Mouse (Mus musculus): ENCODE data around the gene Vps8. TPM values are rescaled to one million over a fixed set of nuclear protein-coding genes. Genes with fewer than 3 reads are reported as not detected.

Gene Vps8
- polyA plus RNA-seq, 2 experiments, result 3.0 to 5.1 TPM

GRCm38 (mm10) chr16:21376949-21377604 is 45.8 kb upstream of the Vps8 start:
- no peak overlapping the region for H3K4me2 ChIP-seq (ENCODE audit: low read depth)
- H3K36me3 ChIP-seq (replicated peaks; ENCODE audit: control insufficient read depth, insufficient read depth, low read depth), result no peaks in the 10 kb centered on the region
- 66% methylated on average over 7 of the region's 7 CpGs for WGBS (ENCODE audit: insufficient replicate concordance)

GRCm38 (mm10) chr16:21377605-21377968 is 45.3 kb upstream of the Vps8 start:
- Histone ChIP-seq H3K27me3 (ENCODE audit: control insufficient read depth, insufficient read depth, low read length) (no peaks in the 10 kb centered on the region), H3K4me3 (ENCODE audit: insufficient read depth in 1 of 2, low read depth in 2 of 2, low read length in 2 of 2) (no peak overlapping the region), H3K9ac (replicated peaks) (no peak overlapping the region), H3K9me3 (ENCODE audit: control insufficient read depth, low read length) (no peaks in the 10 kb centered on the region), H3K27ac (no peak overlapping the region), H3K36me3 (replicated peaks; ENCODE audit: control insufficient read depth, insufficient read depth, low read depth) (no peaks in the 10 kb centered on the region), H3K4me2 (ENCODE audit: low read depth) (no peak overlapping the region), H3K4me1 (replicated peaks; ENCODE audit: control insufficient read depth in 2 of 2, insufficient read depth in 2 of 2, low read length in 1 of 2) (no peaks in the 10 kb centered on the region)
- TF ChIP-seq CTCF (IDR thresholded peaks at IDR 0.05; ENCODE audit: low read depth), result no peak
- TF ChIP-seq EP300 (IDR thresholded peaks at IDR 0.05; ENCODE audit: low read depth), result no peak
- WGBS (ENCODE audit: insufficient replicate concordance), result 62% methylated on average over 4 of the region's 4 CpGs
- DNase-seq (ENCODE audit: low read depth in 3 of 3, low spot score in 3 of 3) (no peak), ATAC-seq (ENCODE audit: insufficient read depth) (no peak)

More at GRCm38 (mm10) chr16:21376949-21377604, 45.8 kb upstream of the Vps8 start:
- TF ChIP-seq CTCF (IDR thresholded peaks at IDR 0.05; ENCODE audit: low read depth) (no peak), EP300 (IDR thresholded peaks at IDR 0.05; ENCODE audit: low read depth) (no peak)
- Histone ChIP-seq H3K9me3 (ENCODE audit: control insufficient read depth, low read length) (no peaks in the 10 kb centered on the region), H3K4me3 (ENCODE audit: insufficient read depth in 1 of 2, low read depth in 2 of 2, low read length in 2 of 2) (no peak overlapping the region), H3K27ac (no peak overlapping the region), H3K4me1 (replicated peaks; ENCODE audit: control insufficient read depth in 2 of 2, insufficient read depth in 2 of 2, low read length in 1 of 2) (no peaks in the 10 kb centered on the region), H3K27me3 (ENCODE audit: control insufficient read depth, insufficient read depth, low read length) (no peaks in the 10 kb centered on the region), H3K9ac (replicated peaks) (no peak overlapping the region)
- ATAC-seq (ENCODE audit: insufficient read depth) (no peak), DNase-seq (ENCODE audit: low read depth in 3 of 3, low spot score in 3 of 3) (no peak)

DNA sequence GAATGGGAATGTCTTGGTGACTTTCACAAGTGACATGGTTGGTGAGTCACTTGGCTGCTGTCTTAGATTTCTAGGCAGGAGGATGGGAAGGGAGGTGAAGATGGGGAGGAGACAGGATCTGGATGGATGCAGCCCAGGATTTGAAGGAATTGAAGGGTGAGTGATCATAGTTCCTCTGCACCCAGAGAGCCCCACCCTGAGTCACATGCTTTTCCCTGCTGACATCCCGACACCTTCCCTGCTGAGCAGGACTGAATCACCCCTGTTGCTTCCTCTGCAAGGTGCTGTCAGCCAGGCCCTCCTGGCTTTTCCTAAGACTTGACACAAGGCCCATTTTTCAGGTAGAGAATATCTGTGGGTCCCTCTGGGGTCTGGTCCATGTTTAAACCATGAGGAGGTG is 41.4 kb upstream of the Vps8 start:
- H3K4me1 ChIP-seq (replicated peaks; ENCODE audit: control insufficient read depth in 2 of 2, insufficient read depth in 2 of 2, low read length in 1 of 2), result no peaks in the 10 kb centered on the region
- no peaks in the 10 kb centered on the region for H3K27me3 ChIP-seq (ENCODE audit: control insufficient read depth, insufficient read depth, low read length)
- WGBS (ENCODE audit: insufficient replicate concordance), result 58% methylated on average over 1 of the region's 1 CpGs
- no peak for ATAC-seq (ENCODE audit: insufficient read depth)
- H3K4me3 ChIP-seq (ENCODE audit: insufficient read depth in 1 of 2, low read depth in 2 of 2, low read length in 2 of 2), result no peak overlapping the region
- H3K9ac ChIP-seq (replicated peaks), result no peak overlapping the region
- no peak overlapping the region for H3K4me2 ChIP-seq (ENCODE audit: low read depth)
- no peaks in the 10 kb centered on the region for H3K9me3 ChIP-seq (ENCODE audit: control insufficient read depth, low read length)
- no peak for DNase-seq (ENCODE audit: low read depth in 3 of 3, low spot score in 3 of 3)
- TF ChIP-seq EP300 (IDR thresholded peaks at IDR 0.05; ENCODE audit: low read depth), result no peak
- no peak for TF ChIP-seq CTCF (IDR thresholded peaks at IDR 0.05; ENCODE audit: low read depth)
- no peaks in the 10 kb centered on the region for H3K36me3 ChIP-seq (replicated peaks; ENCODE audit: control insufficient read depth, insufficient read depth, low read depth)
- H3K27ac ChIP-seq, result no peak overlapping the region

- DNase-seq (ENCODE audit: low read depth in 3 of 3, low spot score in 3 of 3) (peak in 1 of 3 experiments; percentile 24), ATAC-seq (ENCODE audit: insufficient read depth) (no peak)
- H3K9me3 ChIP-seq (ENCODE audit: control insufficient read depth, low read length), result no peaks in the 10 kb centered on the region
- H3K9ac ChIP-seq (replicated peaks), result no peak overlapping the region
- H3K27me3 ChIP-seq (ENCODE audit: control insufficient read depth, insufficient read depth, low read length), result no peaks in the 10 kb centered on the region
- H3K27ac ChIP-seq, result no peak overlapping the region
- no peak overlapping the region for H3K4me3 ChIP-seq (ENCODE audit: insufficient read depth in 1 of 2, low read depth in 2 of 2, low read length in 2 of 2)
- TF ChIP-seq EP300 (IDR thresholded peaks at IDR 0.05; ENCODE audit: low read depth) (no peak), CTCF (IDR thresholded peaks at IDR 0.05; ENCODE audit: low read depth) (no peak)
- no peak overlapping the region for H3K4me2 ChIP-seq (ENCODE audit: low read depth)
- WGBS (ENCODE audit: insufficient replicate concordance), result 32% methylated on average over 11 of the region's 11 CpGs
- H3K4me1 ChIP-seq (replicated peaks; ENCODE audit: control insufficient read depth in 2 of 2, insufficient read depth in 2 of 2, low read length in 1 of 2), result no peaks in the 10 kb centered on the region
- H3K36me3 ChIP-seq (replicated peaks; ENCODE audit: control insufficient read depth, insufficient read depth, low read depth), result no peaks in the 10 kb centered on the region
Measured at GRCm38 (mm10) chr16:21382152-21382911, 40.6 kb upstream of the Vps8 start.
